Mouse (Mus musculus) liver, embryonic 14.5 days (tissue): Measurements from ENCODE around the gene Pycard. TPM values are rescaled to one million over a fixed set of nuclear protein-coding genes. Genes with fewer than 3 reads are reported as not detected.

Experiments
- ATAC-seq: fragments of 200-750 bp; cut with Nextera tagmentation; 2 replicates; pipeline ENCODE4 v1.8.0; 2017; ENCODE audit warnings: moderate number of reproducible peaks, mild to moderate bottlenecking, moderate library complexity; ENCODE audit not compliant: insufficient read depth
- DNase-seq, 3 experiments: peaks; one replicate each; pipeline ENCODE4 v3.0.0-alpha.2; 2012 to 2013; ENCODE audit warnings: low read depth in 3 of 3, low spot score in 3 of 3
- H3K27ac ChIP-seq: fragments of 300-500 bp; sonication (generic); 2 replicates; pipeline ENCODE4 v1.5.1; 2014; ENCODE audit warnings: moderate library complexity, mild to moderate bottlenecking, control low read depth, inconsistent platforms
- H3K27me3 ChIP-seq: fragments of 300-500 bp; sonication (generic); 2 replicates; pipeline ENCODE4 v1.6.1; 2014; ENCODE audit warnings: mild to moderate bottlenecking, low read length, moderate library complexity; ENCODE audit not compliant: control insufficient read depth, insufficient read depth
- H3K36me3 ChIP-seq: fragments of 300-500 bp; sonication (generic); replicated peaks from 2 replicates; pipeline ENCODE4 v1.6.1; 2014; ENCODE audit warnings: low read depth; ENCODE audit not compliant: control insufficient read depth, insufficient read depth
- H3K4me1 ChIP-seq, 2 experiments: fragments of 200-500 bp in 1 of 2; fragments of 300-500 bp in 1 of 2; sonication (generic) in 1 of 2; replicated peaks; 2 replicates each; pipeline ENCODE4 v1.6.1; 2012 to 2014; ENCODE audit warnings: antibody characterized with exemption in 1 of 2, inconsistent platforms in 1 of 2, low read length in 1 of 2; ENCODE audit not compliant: control insufficient read depth in 2 of 2, insufficient read depth in 2 of 2
- H3K4me2 ChIP-seq: fragments of 300-500 bp; sonication (generic); 2 replicates; pipeline ENCODE4 v1.6.1; 2014; ENCODE audit warnings: low read depth, mild to moderate bottlenecking, control low read depth, moderate library complexity
- H3K4me3 ChIP-seq, 2 experiments: fragments of 200-500 bp in 1 of 2; fragments of 300-500 bp in 1 of 2; sonication (generic) in 1 of 2; 2 replicates each; pipeline ENCODE4 v1.5.1; 2012 to 2014; ENCODE audit warnings: low read depth in 2 of 2, low read length in 2 of 2, mild to moderate bottlenecking in 2 of 2, control low read depth in 1 of 2, inconsistent platforms in 1 of 2, moderate library complexity in 1 of 2; ENCODE audit not compliant: insufficient read depth in 1 of 2
- H3K9ac ChIP-seq: fragments of 300-500 bp; sonication (generic); replicated peaks from 2 replicates; pipeline ENCODE4 v1.6.1; 2014; ENCODE audit warnings: mild to moderate bottlenecking, control low read depth, moderate library complexity
- H3K9me3 ChIP-seq: fragments of 300-500 bp; sonication (generic); 2 replicates; pipeline ENCODE4 v1.6.1; 2016; ENCODE audit warnings: low read length, mixed read lengths; ENCODE audit not compliant: control insufficient read depth
- CTCF ChIP-seq: IDR thresholded peaks from 2 replicates; pipeline ENCODE4 v1.5.1; 2016; ENCODE audit warnings: antibody characterized with exemption, low read depth, control low read depth
- EP300 ChIP-seq: IDR thresholded peaks from 2 replicates; pipeline ENCODE4 v1.6.1; 2016; ENCODE audit warnings: antibody characterized with exemption, low read depth
- WGBS: fragments of 180-500 bp; shearing (Covaris S2); extraction: QIAGEN DNeasy Blood & Tissue Kit; methylation state at CpG from one replicate; pipeline ENCODE4 v1.1.7; 2014; ENCODE audit not compliant: insufficient replicate concordance; 5-methylcytosine and 5-hydroxymethylcytosine counted together
- polyA plus RNA-seq, 2 experiments: library from polyadenylated mRNA; depleted of rRNA in 1 of 2; stranded (reverse) in 1 of 2; unstranded in 1 of 2; fragments of >200 nt; fragmentation: Nextera tagmentation in 1 of 2; extraction: Ambion mirVana in 1 of 2; gene quantifications; 2 replicates each; pipeline versions ENCODE4 v1.2.1 to v1.2.3; 2012 to 2014

Pycard gene
- polyA plus RNA-seq, 2 experiments, result 20.2 to 39.3 TPM

DNA sequence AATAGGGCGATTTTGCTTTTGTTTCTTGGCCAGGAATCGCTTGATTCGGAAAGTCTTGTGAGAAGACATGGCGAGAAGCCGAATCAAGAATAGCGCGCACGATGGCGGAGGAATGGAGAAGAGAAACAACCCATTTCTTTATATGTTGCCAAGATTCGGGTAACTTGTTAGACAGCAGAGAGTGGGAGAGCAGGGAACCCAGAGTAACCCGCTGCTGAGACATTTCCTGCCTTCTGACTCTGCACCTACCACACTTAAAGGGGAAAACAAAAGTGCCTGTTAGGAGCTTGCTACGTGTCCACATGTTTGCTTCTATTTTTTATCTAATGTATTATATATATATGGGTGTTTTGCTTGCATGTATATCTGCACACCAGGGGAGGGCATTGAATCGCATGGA is 19.4 kb upstream of the Pycard start:
- no peak overlapping the region for H3K4me3 ChIP-seq
- no peaks in the 10 kb centered on the region for H3K4me1 ChIP-seq
- H3K9me3 ChIP-seq, result no peaks in the 10 kb centered on the region
- ATAC-seq, result no peak
- no peak overlapping the region for H3K9ac ChIP-seq
- DNase-seq, result no peak
- H3K27me3 ChIP-seq, result no peaks in the 10 kb centered on the region
- H3K4me2 ChIP-seq, result no peak overlapping the region
- TF ChIP-seq CTCF (no peak), EP300 (no peak)
- H3K36me3 ChIP-seq, result no peaks in the 10 kb centered on the region
- 74% methylated on average over 13 of the region's 13 CpGs for WGBS
- no peak overlapping the region for H3K27ac ChIP-seq

DNA sequence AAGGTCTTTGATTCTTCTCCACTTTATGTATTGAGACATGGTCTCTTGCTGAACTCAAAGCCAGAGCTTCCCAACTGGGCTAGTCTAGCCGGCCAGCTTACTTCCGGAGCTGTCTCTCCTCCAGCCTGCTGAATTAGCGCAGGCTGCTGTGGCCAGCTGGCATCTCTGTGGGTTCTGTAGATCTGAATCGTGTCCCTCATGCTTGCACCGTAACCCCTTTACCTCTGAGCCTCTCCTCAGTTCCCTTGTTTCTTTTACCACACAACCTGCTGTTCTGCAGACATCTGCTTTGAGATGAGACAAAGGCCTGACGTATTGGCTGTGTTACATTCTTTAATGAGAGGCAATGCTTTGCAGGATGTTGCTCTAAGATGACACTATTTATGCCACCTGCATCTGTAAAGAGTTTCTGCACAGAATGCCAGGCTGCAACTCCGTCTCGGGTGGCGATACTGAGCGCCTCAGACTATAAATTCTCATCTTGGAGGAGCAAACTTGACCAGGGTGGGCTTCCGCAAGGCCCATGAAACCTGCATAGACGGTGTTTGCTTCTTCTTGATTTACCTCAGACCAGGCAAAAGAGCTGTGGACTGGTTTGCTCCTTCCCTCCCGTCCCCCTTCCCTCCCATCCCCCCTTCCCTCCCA is 18.6 kb upstream of the Pycard start:
- no peak for DNase-seq
- no peak overlapping the region for H3K27ac ChIP-seq
- H3K4me3 ChIP-seq, result no peak overlapping the region
- H3K9me3 ChIP-seq, result no peaks in the 10 kb centered on the region
- H3K36me3 ChIP-seq, result no peaks in the 10 kb centered on the region
- TF ChIP-seq EP300 (no peak), CTCF (no peak)
- H3K9ac ChIP-seq, result no peak overlapping the region
- no peak for ATAC-seq
- 69% methylated on average over 13 of the region's 13 CpGs for WGBS
- H3K27me3 ChIP-seq, result no peaks in the 10 kb centered on the region
- no peak overlapping the region for H3K4me2 ChIP-seq
- no peaks in the 10 kb centered on the region for H3K4me1 ChIP-seq

DNA sequence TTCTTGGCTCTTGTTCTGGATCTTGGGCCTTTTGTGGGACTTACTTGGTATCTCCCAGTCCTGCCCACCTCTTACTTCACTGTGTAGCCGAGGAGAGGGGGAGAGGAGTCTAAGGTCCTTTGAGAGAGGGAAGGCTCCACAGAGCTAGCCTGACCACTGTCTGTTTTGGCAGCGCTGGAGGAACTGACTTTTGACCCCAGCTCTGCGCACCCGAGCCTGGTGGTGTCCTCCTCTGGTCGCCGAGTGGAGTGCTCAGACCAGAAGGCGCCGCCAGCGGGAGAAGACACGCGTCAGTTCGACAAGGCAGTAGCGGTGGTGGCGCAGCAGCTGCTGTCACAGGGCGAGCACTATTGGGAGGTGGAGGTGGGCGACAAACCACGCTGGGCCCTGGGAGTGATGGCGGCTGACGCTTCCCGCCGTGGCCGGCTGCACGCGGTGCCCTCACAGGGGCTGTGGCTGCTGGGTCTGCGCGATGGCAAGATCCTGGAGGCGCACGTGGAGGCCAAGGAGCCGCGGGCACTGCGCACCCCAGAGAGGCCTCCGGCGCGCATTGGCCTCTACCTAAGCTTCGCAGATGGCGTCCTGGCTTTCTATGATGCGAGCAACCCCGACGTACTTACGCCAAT is 16.2 kb upstream of the Pycard start:
- no peak overlapping the region for H3K4me2 ChIP-seq
- TF ChIP-seq EP300 (no peak), CTCF (no peak)
- H3K27ac ChIP-seq, result no peak overlapping the region
- no peaks in the 10 kb centered on the region for H3K27me3 ChIP-seq
- H3K9ac ChIP-seq, result no peak overlapping the region
- 51% methylated on average over 40 of the region's 40 CpGs for WGBS
- H3K4me3 ChIP-seq, result no peak overlapping the region
- ATAC-seq (no peak), DNase-seq (no peak)
- H3K36me3 ChIP-seq, result no peaks in the 10 kb centered on the region
- no peaks in the 10 kb centered on the region for H3K4me1 ChIP-seq
- H3K9me3 ChIP-seq, result no peaks in the 10 kb centered on the region

DNA sequence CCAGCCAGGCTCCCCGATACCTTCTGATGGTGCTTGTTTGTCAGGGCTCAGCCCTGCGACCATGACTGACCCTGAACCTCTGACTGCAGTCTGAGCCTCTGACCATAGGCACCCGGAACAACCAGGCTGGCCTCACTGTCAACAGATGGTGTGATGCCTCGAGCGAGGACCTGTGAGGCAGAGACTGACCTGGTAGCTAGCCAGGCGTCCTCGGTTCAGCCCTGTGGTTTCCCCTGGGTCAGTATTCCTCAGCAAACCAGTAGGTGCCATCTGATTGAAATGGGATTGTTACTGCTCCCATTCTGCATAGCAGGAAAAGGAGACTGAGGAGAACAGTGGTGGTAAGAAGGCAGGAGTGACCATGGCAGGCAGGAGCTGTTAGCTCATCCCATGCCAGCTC is 12.5 kb upstream of the Pycard start:
- H3K9ac ChIP-seq, result no peak overlapping the region
- no peaks in the 10 kb centered on the region for H3K36me3 ChIP-seq
- no peak for TF ChIP-seq CTCF
- TF ChIP-seq EP300, result no peak
- no peaks in the 10 kb centered on the region for H3K9me3 ChIP-seq
- H3K27ac ChIP-seq, result no peak overlapping the region
- H3K4me1 ChIP-seq, result no peaks in the 10 kb centered on the region
- 54% methylated on average over 7 of the region's 7 CpGs for WGBS
- DNase-seq, result no peak
- no peaks in the 10 kb centered on the region for H3K27me3 ChIP-seq
- no peak overlapping the region for H3K4me2 ChIP-seq
- H3K4me3 ChIP-seq, result no peak overlapping the region
- ATAC-seq, result no peak

DNA sequence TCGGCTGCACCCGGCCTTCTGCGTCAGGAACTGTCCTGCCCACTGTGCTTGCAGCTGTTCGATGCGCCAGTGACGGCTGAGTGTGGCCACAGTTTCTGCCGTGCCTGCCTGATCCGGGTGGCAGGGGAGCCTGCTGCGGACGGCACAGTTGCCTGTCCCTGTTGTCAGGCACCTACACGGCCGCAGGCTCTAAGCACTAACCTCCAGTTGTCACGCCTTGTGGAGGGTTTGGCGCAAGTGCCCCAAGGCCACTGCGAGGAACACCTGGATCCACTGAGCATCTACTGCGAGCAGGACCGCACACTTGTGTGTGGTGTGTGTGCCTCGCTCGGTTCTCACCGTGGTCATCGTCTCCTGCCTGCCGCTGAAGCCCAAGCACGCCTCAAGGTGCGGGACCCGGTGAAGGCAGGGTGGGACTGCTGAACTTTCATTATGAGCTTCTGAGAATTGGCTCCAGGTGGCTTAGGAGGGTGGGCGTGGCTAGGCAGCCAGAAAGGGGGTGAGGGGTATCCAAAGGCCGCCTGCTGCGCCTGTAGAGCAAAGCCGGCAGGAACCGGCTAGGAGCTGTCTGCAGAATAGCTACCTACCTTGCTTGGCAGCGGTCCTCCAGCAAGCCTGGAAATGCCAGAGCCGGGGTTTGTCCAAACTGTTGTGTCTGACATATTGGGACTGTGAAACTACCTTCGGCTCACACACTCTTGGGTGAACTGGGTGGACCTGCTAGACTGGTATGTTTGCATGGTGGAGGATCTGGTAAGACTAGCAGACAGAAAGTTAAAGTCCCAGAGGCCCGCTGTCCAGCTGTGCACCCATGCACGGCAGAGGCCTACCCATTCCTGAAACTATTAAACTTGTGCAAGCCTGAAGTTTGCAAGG is 11.1 kb upstream of the Pycard start:
- WGBS, result 54% methylated on average over 35 of the region's 35 CpGs
- DNase-seq, result no peak
- Histone ChIP-seq H3K4me3 (no peak overlapping the region), H3K9ac (no peak overlapping the region), H3K4me1 (no peaks in the 10 kb centered on the region), H3K27ac (no peak overlapping the region), H3K27me3 (no peaks in the 10 kb centered on the region), H3K36me3 (no peaks in the 10 kb centered on the region), H3K9me3 (no peaks in the 10 kb centered on the region), H3K4me2 (no peak overlapping the region)
- no peak for ATAC-seq
- TF ChIP-seq EP300 (no peak), CTCF (no peak)
